Mouse (Mus musculus) left cerebral cortex, adult 8-10 months (tissue): ENCODE measurements at regions not wholly inside any gene's neighbourhood (a gene's known extent, or its start where the extent isn't known, plus 50 kb on each side); places are given as distances from the start of the nearest gene placed in this dataset.
A peak's percentile ranks its signal among the peaks of the same experiment; 100 is the strongest.

Experiments used
- DNase-seq, 2 experiments: peaks; one replicate each; pipeline ENCODE4 v3.0.0; 2022; ENCODE audit warnings: low spot score in 2 of 2

- no peak for DNase-seq
These were observed 615.3 kb upstream of the Sall1 start for GRCm38 (mm10) chr8:89658998-89659944.

- DNase-seq: no peak
These were observed 611.4 kb upstream of the Sall1 start for GRCm38 (mm10) chr8:89655369-89655768.

GRCm38 (mm10) chr8:89649207-89649890, 605.4 kb upstream of the Sall1 start:
- no peak for DNase-seq

- no peak for DNase-seq
These were observed 603.0 kb upstream of the Sall1 start for GRCm38 (mm10) chr8:89646946-89647345.

GRCm38 (mm10) chr8:89641339-89641738, 597.4 kb upstream of the Sall1 start:
- no peak for DNase-seq

- no peak for DNase-seq
These were observed 590.9 kb upstream of the Sall1 start for GRCm38 (mm10) chr8:89634864-89635263.

GRCm38 (mm10) chr8:89632304-89632703, 588.3 kb upstream of the Sall1 start:
- no peak for DNase-seq

GRCm38 (mm10) chr8:89630540-89630939, 586.6 kb upstream of the Sall1 start:
- no peak for DNase-seq

GRCm38 (mm10) chr8:89618089-89618488, 574.1 kb upstream of the Sall1 start:
- DNase-seq: no peak

GRCm38 (mm10) chr8:89615863-89616558, 572.0 kb upstream of the Sall1 start:
- DNase-seq: no peak

- no peak for DNase-seq
These were observed 565.1 kb upstream of the Sall1 start for GRCm38 (mm10) chr8:89609074-89609473.

GRCm38 (mm10) chr8:89605905-89606468, 562.0 kb upstream of the Sall1 start:
- DNase-seq: no peak

GRCm38 (mm10) chr8:89604461-89604860, 560.5 kb upstream of the Sall1 start:
- DNase-seq: no peak

- no peak for DNase-seq
These were observed 552.4 kb upstream of the Sall1 start for GRCm38 (mm10) chr8:89596380-89596779.

- DNase-seq: no peak
These were observed 539.1 kb upstream of the Sall1 start for GRCm38 (mm10) chr8:89583091-89583490.

- no peak for DNase-seq
These were observed 538.6 kb upstream of the Sall1 start for GRCm38 (mm10) chr8:89582566-89582965.

GRCm38 (mm10) chr8:89571816-89572215, 527.9 kb upstream of the Sall1 start:
- peak; percentile 15 to 80 for DNase-seq

- DNase-seq: no peak
These were observed 526.8 kb upstream of the Sall1 start for GRCm38 (mm10) chr8:89570639-89571325.

GRCm38 (mm10) chr8:89569406-89569805, 525.4 kb upstream of the Sall1 start:
- DNase-seq: no peak

GRCm38 (mm10) chr8:89568641-89569040, 524.7 kb upstream of the Sall1 start:
- no peak for DNase-seq

- DNase-seq: no peak
These were observed 523.0 kb upstream of the Sall1 start for GRCm38 (mm10) chr8:89566986-89567385.
